Mouse (Mus musculus) A20 (cell line): ENCODE measurements around the gene Tgfa.

ENCODE experiments used
- DNase-seq: peaks from one replicate; pipeline ENCODE4 v3.0.0-alpha.2; 2011; ENCODE audit warnings: low read depth, low spot score

Gene Tgfa

DNA sequence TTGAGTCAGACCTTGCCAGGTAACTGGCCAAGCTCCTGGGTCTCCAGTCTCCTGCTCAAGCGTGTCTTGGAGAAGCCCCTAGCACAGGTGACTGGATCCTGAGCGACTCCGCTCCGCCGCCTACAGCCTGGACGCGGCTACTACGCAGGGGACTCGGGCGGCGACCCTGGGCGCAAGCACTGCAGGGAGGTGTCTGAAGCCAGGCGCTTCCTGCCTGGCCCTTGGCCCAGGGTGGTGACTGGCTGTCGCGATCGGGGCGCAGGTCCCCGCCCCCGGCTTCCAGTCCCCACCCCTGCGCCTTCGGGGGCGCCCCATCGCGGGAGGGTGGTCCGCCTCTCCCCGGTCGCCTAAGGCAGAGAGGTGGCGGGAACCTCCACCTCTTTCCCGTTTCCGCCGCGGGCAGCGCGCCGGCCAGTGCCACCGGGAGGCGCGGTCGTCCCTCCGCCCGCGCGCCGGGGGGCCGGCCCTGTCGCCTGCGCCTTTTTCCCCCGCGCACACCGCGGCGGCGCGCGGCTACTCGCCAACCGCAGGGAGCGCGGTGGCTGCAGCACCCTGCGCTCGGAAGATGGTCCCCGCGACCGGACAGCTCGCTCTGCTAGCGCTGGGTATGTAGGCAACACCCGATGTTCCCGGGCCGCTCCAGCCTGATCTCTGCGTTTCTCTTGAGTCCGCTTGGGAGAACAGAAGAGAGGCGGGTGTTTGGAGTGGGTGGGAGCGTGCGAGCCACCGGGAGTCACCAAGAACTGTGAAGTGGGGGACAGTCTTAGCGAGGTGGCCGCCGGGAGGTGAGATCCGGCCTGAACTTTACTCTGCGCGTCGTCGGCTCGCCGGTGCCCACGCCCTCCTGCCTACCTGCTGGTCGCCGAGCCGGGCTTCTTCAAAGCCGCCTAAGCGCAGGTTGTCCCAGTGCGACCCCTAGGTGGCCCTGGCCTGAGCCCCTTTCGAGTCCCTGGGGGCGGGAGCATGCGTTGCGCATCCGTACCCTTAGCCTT lies at the start of gene Tgfa:
Gene Tgfa (plus strand): TSS at position 283 of the 992 bp plus-strand sequence.
- no peak for DNase-seq

DNA sequence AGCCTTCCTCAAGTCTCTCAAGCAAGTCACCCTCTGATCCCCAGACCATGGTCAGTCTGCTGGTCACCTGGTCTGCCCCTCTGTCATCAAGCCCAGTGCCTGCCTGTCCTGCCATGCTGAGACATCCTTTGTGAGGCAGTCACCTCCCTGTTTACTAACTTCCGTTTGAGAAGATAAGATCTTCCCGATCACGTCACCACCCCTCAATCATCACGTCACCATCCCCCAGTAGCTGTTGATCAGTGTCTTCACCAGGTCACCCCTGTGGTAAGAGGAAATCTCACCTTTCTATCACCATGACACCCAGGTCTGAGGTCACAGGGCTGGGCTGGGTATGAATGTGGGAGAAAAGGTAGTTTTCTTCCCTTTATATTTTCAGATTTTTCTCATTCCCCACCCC lies 46.5 kb upstream of the Tgfa start:
- DNase-seq, result no peak

GRCm38 (mm10) chr6:86149001-86149400 lies 46.0 kb upstream of the Tgfa start:
- DNase-seq, result no peak

DNA sequence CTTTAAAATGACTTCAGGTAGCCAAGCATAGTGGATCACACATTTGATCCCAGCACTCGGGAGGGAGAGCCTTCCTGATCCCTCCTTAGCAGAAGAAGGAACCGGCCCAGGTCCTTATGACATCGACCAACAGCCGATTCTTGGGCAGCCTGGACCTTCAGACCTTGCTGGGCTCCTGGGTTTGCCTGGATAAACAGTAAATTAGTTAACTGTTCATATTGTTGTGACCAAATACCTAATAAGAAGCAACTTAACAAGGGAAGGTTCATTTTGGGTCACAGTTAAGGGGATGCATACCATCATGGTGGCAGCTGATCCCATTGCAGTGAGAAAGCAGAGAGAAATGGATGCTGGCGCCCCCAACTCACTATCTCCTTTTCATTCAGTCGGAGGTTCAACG lies 42.3 kb upstream of the Tgfa start:
- no peak for DNase-seq

GRCm38 (mm10) chr6:86153436-86153990 lies 41.5 kb upstream of the Tgfa start:
- DNase-seq, result no peak

- DNase-seq, result no peak
These were observed 41.0 kb upstream of the Tgfa start for GRCm38 (mm10) chr6:86154006-86154405.

DNA sequence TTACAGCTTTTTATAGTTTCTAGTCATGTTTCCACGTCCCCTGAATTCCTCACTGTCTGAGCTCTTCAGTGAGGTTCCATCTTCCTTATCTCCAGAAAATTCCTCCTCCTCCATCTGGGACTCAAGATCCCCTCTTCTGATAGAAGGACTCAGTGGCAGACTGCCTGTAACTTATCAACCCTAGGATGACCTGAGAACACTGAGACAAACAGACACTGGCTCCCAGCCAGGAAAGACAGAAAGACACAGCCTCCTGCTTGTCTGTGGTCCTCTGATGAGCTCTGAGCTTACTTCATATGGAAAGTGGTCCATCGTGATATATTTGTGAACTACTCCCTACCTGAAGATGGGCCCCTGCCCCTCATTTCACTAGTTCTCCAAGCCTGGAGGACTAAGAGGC lies 40.5 kb upstream of the Tgfa start:
- DNase-seq, result no peak

GRCm38 (mm10) chr6:86157253-86158234 lies 37.5 kb upstream of the Tgfa start:
- peak; percentile 6 for DNase-seq

GRCm38 (mm10) chr6:86160878-86161277 lies 34.1 kb upstream of the Tgfa start:
- DNase-seq, result no peak

GRCm38 (mm10) chr6:86161586-86161985 lies 33.4 kb upstream of the Tgfa start:
- no peak for DNase-seq

DNA sequence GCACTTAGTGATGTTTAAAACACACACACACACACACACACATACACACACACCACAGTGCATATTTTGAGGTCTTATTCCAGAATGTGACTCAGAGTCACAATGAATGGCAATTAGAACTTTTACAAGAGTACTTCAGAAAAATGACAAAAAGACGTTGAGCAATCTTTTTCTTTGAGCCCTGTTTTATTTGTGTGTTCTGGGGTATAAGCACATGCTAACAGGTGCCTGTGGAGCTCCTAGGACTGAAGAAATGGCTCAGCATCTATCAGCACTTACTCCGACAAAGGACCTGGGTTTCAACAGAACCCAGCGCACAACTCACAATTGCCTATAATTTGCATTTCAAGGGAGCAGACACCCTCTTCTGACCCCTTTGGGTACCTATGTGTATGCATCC lies 31.0 kb upstream of the Tgfa start:
- DNase-seq, result no peak

DNA sequence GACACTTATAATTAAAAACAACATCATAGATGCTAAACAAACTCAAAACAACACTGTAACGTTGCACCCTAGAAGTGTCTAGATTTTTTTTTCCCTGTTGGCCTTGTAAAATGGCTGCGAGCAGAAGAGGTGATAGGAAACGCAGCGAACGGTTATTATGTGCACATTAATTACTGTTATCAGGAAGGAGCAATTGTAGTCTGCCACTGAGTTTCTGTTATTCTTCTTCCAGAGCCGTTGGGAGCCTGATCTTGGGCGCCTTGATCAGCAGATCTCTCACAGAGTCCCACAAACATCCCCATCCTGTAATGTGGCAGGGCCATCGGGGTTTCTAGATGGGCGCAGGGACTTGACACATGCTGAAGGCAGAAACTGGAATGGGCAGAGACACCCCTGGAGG lies 28.6 kb upstream of the Tgfa start:
- no peak for DNase-seq

DNA sequence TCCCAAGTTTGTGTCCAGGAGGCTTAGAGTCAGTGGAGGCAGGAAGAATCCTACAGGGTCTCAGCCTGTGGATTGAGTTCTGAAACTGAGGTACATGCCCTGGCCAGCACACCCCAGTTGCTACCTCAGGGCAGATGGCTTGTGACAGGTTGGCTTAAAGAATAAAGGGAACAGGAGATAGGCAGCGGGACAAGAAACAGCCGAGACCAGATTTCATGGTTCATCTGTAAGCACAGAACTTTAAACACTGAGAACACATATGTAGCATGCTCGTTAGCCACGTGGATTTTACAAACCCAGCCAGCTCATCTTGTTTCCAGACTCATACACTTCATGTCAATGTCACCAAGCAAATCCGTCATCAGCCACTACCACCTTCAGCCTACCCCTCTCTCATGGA lies 27.2 kb upstream of the Tgfa start:
- no peak for DNase-seq

- no peak for DNase-seq
These were observed 25.9 kb upstream of the Tgfa start for GRCm38 (mm10) chr6:86169166-86169565.

GRCm38 (mm10) chr6:86176236-86176635 lies 18.8 kb upstream of the Tgfa start:
- DNase-seq, result no peak

DNA sequence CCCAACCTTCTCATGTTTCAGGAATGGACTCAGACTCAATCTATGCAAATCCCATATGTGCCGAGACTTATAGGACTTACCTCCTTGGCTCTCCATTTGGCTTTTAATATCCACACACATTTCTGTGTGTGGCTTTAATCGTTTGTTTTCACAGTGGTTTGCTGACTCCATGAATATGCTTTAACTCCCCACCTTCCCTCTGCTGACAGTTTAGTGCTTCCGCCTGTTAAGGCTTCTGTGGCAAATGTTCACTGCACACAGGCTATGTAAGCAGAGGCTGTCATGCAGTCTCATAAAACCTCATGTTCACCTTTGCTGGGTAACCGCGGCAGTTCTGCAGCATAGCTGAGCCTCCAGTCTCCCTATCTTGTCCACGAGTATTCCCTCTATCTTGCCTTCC lies 18.3 kb upstream of the Tgfa start:
- DNase-seq, result no peak

- no peak for DNase-seq
These were observed 17.6 kb upstream of the Tgfa start for GRCm38 (mm10) chr6:86177331-86177982.

DNA sequence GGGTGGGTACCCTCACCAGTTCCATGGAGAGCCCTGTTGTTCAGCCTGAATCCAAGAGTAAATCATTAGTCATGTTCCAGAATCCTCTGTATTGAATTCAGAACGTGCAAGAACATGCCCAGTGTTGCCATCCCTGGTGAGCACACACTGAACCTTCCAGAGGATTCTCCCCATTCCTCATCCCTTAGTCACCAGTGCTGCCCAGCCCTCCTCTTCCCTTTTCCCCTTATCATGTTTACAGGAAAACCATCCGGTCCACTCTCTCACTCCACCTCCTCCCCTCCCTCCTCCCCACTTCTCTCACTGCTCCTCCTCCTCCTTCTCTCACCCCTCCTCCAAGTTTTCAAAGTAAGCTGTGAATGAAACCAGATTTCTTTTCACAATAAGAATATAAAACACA lies 14.4 kb upstream of the Tgfa start:
- no peak for DNase-seq

DNA sequence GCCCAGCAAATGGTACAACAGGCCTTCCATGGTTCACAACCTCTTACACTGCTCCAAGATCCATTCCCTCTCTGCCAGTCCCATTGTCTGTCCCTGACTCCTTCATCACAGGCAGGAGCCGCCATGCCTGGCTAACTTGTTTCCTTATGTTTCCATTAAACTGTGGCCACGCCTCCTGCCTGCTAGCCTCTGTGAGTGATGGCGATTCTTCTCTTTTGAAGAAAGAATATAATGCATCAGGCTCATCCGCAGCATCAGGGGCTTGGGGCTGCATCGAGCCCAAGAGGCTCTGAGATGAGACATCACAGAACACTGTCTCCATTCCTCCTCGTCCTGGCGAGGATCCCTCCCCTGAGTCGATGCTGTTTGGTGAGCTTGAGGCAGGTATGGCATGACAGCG lies 13.0 kb upstream of the Tgfa start:
- no peak for DNase-seq

DNA sequence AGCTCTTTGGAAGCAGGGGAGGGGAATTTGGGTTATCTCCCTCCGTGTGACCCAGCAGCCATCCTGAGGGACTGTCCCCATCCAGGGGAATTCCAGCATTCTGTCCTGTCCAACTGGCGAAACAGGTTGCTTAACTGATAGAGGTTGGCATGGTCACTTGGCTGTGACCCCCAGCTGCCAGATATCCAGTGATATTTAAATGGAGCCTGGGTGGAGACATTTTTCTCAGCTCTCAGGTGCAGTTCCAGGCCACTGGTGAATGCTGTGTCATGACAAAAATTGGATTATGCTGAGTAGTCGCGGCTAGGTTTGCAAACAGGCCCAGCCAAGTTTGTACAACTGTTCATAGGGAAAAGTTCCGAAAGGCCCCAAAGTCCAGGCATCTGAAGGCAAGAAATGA lies 12.4 kb upstream of the Tgfa start:
- no peak for DNase-seq
